Mouse (Mus musculus) CH12F3 (cell line): ENCODE measurements around the gene Tmem41a.

Source experiments
- in situ Hi-C: fragments of 300-500 bp; cut with MboI; formaldehyde crosslinking; loops from 2 replicates; pipeline ENCODE4 v1.14.3; 2020; ENCODE audit warnings: low sequenced_read_pairs

Tmem41a gene

GRCm38 (mm10) chr16:21905996-21906395 lies 41.4 kb downstream of the Tmem41a start:
- in situ Hi-C loops, result no loop called here

- in situ Hi-C loops, result no loop called here
Measured at GRCm38 (mm10) chr16:21904636-21905035, 42.7 kb downstream of the Tmem41a start.

GRCm38 (mm10) chr16:21901286-21901685 lies 46.1 kb downstream of the Tmem41a start:
- in situ Hi-C loops, result no loop called here

GRCm38 (mm10) chr16:21893890-21894289 lies 53.5 kb downstream of the Tmem41a start:
- in situ Hi-C loops, result no loop called here

GRCm38 (mm10) chr16:21887601-21888000 lies 59.8 kb downstream of the Tmem41a start:
- in situ Hi-C loops, result no loop called here
